Comparison of ENCODE assay signal across 9 mouse cellular contexts in the genomic region with DNA sequence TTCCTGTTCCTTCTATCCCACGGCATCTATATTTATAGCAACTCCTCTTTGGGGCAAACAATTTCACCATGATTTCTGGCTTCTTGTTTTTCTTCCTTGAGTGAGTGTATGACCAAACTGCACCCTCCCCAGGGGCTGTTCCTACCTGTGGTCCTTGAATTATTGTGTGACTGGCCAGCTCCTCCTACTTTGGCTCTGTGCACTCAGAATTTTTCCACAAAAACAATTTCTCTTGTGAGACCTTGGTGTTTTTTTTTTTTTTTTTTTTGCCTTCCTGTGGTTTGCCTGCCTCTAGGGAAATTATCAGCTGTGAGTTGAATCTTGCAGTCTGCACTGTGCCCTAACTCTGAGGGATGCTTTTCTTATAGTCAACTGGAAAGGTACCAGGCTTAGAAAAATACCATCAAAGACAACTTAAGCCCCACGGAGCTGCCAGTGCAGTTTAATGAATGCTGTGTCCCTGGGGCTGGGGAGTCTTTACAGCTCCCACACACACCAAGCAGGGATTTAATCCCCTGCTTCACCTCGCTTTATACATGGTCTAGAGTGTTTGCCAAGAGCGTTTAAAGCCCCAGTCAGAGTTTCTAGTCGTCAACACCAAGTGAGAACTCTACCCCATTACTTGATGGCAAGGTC.
DNase-seq lines count a peak whose midpoint lies in the region; ATAC-seq lines count a peak whose summit lies in the region.
"Had no signal": no experiment of that assay in that cellular context is flagged by ENCODE, and none has a peak within 500 bp of the region (broad histone marks: within the 10 kb centered on the region; RNA-seq: fewer than 3 reads in every experiment).

No protein-coding gene starts in this region.

- H3K27ac ChIP-seq in forebrain, embryonic 16.5 days (ENCODE audit: low read length): no peak overlapping the region
- H3K27ac ChIP-seq in stomach, embryonic 16.5 days (ENCODE audit: low read length): peak overlapping the region; percentile 65

- peaks cover 12% of the 10 kb centered on the region; the same call in 1 of the 2 replicates for H3K4me1 ChIP-seq in forebrain, embryonic 16.5 days (replicated peaks; ENCODE audit: control insufficient read depth, insufficient read depth, low read length)
- peaks cover 33% of the 10 kb centered on the region for H3K4me1 ChIP-seq in stomach, embryonic 16.5 days (ENCODE audit: control insufficient read depth, insufficient read depth, low read length)

- DNase-seq in embryo, embryonic 11 days: peak; percentile 16
- no peak for DNase-seq in embryo, embryonic 10.5 days (ENCODE audit: low spot score)
- DNase-seq in lung, postnatal 36 days: peak; percentile 17
- DNase-seq in lung, postnatal 14 days: no peak
- DNase-seq in frontal cortex, postnatal 14 days (ENCODE audit: low spot score in 2 of 2): no peak
- DNase-seq in thymus, postnatal 10 days (ENCODE audit: low spot score in 2 of 2): no peak
- DNase-seq: kidney, postnatal 36 days had no signal

- H3K4me2 ChIP-seq in forebrain, embryonic 16.5 days (ENCODE audit: low read length): no peak overlapping the region
- H3K4me2 ChIP-seq in stomach, embryonic 16.5 days (ENCODE audit: low read depth, low read length): no peak overlapping the region

- 4% methylated on average over 5 of the region's 5 CpGs for WGBS in forebrain, embryonic 16.5 days
- WGBS in stomach, embryonic 16.5 days: 30% methylated on average over 5 of the region's 5 CpGs

- H3K36me3 ChIP-seq in forebrain, embryonic 16.5 days (ENCODE audit: control insufficient read depth, insufficient read depth): no peaks in the 10 kb centered on the region
- H3K36me3 ChIP-seq in stomach, embryonic 16.5 days (ENCODE audit: control insufficient read depth, insufficient read depth, low read length): no peaks in the 10 kb centered on the region

- no peaks in the 10 kb centered on the region for H3K9me3 ChIP-seq in forebrain, embryonic 16.5 days (ENCODE audit: control insufficient read depth, low read length)
- no peaks in the 10 kb centered on the region for H3K9me3 ChIP-seq in stomach, embryonic 16.5 days (replicated peaks; ENCODE audit: control insufficient read depth, low read length)

- H3K9ac ChIP-seq in forebrain, embryonic 16.5 days (replicated peaks; ENCODE audit: low read depth, low read length): no peak overlapping the region
- H3K9ac ChIP-seq in stomach, embryonic 16.5 days (ENCODE audit: low read length): no peak overlapping the region

- no peak overlapping the region for H3K4me3 ChIP-seq in forebrain, embryonic 16.5 days (replicated peaks; ENCODE audit: low read length)
- H3K4me3 ChIP-seq in stomach, embryonic 16.5 days (replicated peaks; ENCODE audit: low read length): no peak overlapping the region

- H3K27me3 ChIP-seq in forebrain, embryonic 16.5 days (replicated peaks; ENCODE audit: control insufficient read depth, insufficient read depth, low read length): no peaks in the 10 kb centered on the region
- H3K27me3 ChIP-seq in stomach, embryonic 16.5 days (ENCODE audit: control insufficient read depth, insufficient read depth, low read length): no peaks in the 10 kb centered on the region

- ATAC-seq in forebrain, embryonic 16.5 days: peak; percentile 88
- ATAC-seq in stomach, embryonic 16.5 days (ENCODE audit: insufficient read depth, low FRiP score): 0 out of 2 replicates have a peak, but pooled peaks have one; percentile 45

Comparison
In these comparisons a context has a peak if more than half of its experiments do, and no peak if none do; other contexts are left out.
1. DNase-seq: peak in embryo, embryonic 11 days (single experiment) and lung, postnatal 36 days (single experiment); none in embryo, embryonic 10.5 days (single experiment), lung, postnatal 14 days (single experiment), frontal cortex, postnatal 14 days (0 of 2) and thymus, postnatal 10 days (0 of 2).